Mouse (Mus musculus) kidney, adult 2 months (tissue): ENCODE results near the gene Olfr1357. TPM values are rescaled to one million over a fixed set of nuclear protein-coding genes. Genes with fewer than 3 reads are reported as not detected.

ENCODE experiments used
- DNase-seq: peaks from one replicate; pipeline ENCODE4 v3.0.0; 2021
- H3K27ac ChIP-seq: fragments of 200-500 bp; 2 replicates; pipeline ENCODE4 v1.5.1; 2012; ENCODE audit warnings: low read depth, low read length, control low read depth, inconsistent platforms; ENCODE audit not compliant: insufficient read depth
- H3K27me3 ChIP-seq: fragments of 200-500 bp; replicated peaks from 2 replicates; pipeline ENCODE4 v1.6.1; 2012; ENCODE audit warnings: mild to moderate bottlenecking, moderate library complexity, low read length, inconsistent platforms; ENCODE audit not compliant: control insufficient read depth, insufficient read depth
- H3K36me3 ChIP-seq: fragments of 200-500 bp; 2 replicates; pipeline ENCODE4 v1.6.1; 2012; ENCODE audit warnings: mild to moderate bottlenecking, moderate library complexity, low read length, inconsistent platforms; ENCODE audit not compliant: control insufficient read depth, insufficient read depth
- H3K4me1 ChIP-seq: fragments of 200-500 bp; 2 replicates; pipeline ENCODE4 v1.6.1; 2011; ENCODE audit warnings: low read length; ENCODE audit not compliant: control insufficient read depth, insufficient read depth
- H3K4me3 ChIP-seq: fragments of 200-500 bp; 2 replicates; pipeline ENCODE4 v1.5.1; 2011; ENCODE audit warnings: mild to moderate bottlenecking, low read depth, low read length, control low read depth; ENCODE audit not compliant: insufficient read depth
- CTCF ChIP-seq: fragments of 200-500 bp; conservative IDR thresholded peaks from 2 replicates; pipeline ENCODE4 v1.5.1; 2011; ENCODE audit warnings: low read depth, mild to moderate bottlenecking, control low read depth, low read length, moderate library complexity, mixed read lengths; ENCODE audit not compliant: insufficient read depth, insufficient read length
- POLR2A ChIP-seq: fragments of 200-500 bp; IDR thresholded peaks from one replicate; pipeline ENCODE4 v1.6.1; 2011; ENCODE audit warnings: low read depth, low read length, control low read depth
- WGBS: fragments of 180-500 bp; shearing (Covaris S2); methylation state at CpG from one replicate; pipeline ENCODE4 v1.1.7; 2018; 5-methylcytosine and 5-hydroxymethylcytosine counted together
- polyA plus RNA-seq: library from polyadenylated mRNA; depleted of rRNA; stranded (reverse); fragments of >200 nt; gene quantifications from 2 replicates; pipeline ENCODE4 v1.2.3, GENCODE M21; 2012

The Olfr1357 gene
- polyA plus RNA-seq, 1 experiment: not detected

DNA sequence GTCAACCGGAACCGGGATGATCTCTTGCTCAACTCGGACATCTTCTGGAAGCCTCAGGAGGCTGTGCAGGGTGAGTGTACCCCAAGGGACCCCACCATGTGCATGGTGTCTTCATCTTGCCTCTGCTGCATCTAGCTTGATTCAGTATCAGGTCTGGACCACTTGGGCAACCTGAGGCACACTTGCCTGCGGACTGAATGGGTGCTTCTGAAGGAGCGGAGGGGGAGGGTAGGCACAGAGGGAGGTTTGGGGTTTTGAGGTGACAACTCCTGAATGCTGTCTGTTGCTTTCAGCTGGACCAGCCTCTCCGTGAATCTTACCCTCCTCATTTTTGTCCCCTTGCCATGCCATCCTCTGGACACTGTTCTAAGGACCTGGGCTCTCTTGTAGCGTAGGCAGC lies 36.8 kb downstream of the Olfr1357 start:
- H3K27me3 ChIP-seq: no peaks in the 10 kb centered on the region
- H3K27ac ChIP-seq: no peak overlapping the region
- TF ChIP-seq CTCF (no peak), POLR2A (no peak)
- no peaks in the 10 kb centered on the region for H3K4me1 ChIP-seq
- no peak overlapping the region for H3K4me3 ChIP-seq
- H3K36me3 ChIP-seq: peaks cover 4% of the 10 kb centered on the region; the same call in 1 of the 2 replicates
- no peak for DNase-seq
- WGBS: 91% methylated on average over 7 of the region's 7 CpGs

GRCm38 (mm10) chr10:78578204-78578603 lies 39.7 kb downstream of the Olfr1357 start:
- peaks cover 6% of the 10 kb centered on the region; the same call in 1 of the 2 replicates for H3K4me1 ChIP-seq
- no peaks in the 10 kb centered on the region for H3K27me3 ChIP-seq
- H3K27ac ChIP-seq: no peak overlapping the region
- TF ChIP-seq CTCF (no peak), POLR2A (no peak)
- no peak for DNase-seq
- 73% methylated on average over 3 of the region's 3 CpGs for WGBS
- H3K4me3 ChIP-seq: no peak overlapping the region
- no peaks in the 10 kb centered on the region for H3K36me3 ChIP-seq

- no peak for DNase-seq
- TF ChIP-seq CTCF (no peak), POLR2A (no peak)
- Histone ChIP-seq H3K4me3 (no peak overlapping the region), H3K27ac (no peak overlapping the region), H3K4me1 (peaks cover 6% of the 10 kb centered on the region; the same call in 1 of the 2 replicates), H3K27me3 (no peaks in the 10 kb centered on the region), H3K36me3 (no peaks in the 10 kb centered on the region)
- 94% methylated on average over 16 of the region's 16 CpGs for WGBS
Measured at GRCm38 (mm10) chr10:78576435-78577184, 41.3 kb downstream of the Olfr1357 start.

- H3K27ac ChIP-seq: no peak overlapping the region
- WGBS: 6% methylated on average over 2 of the region's 2 CpGs
- H3K4me3 ChIP-seq: peak overlapping the region; percentile 6; the same call in 1 of the 2 replicates
- peaks cover 6% of the 10 kb centered on the region; the same call in 1 of the 2 replicates for H3K4me1 ChIP-seq
- H3K27me3 ChIP-seq: no peaks in the 10 kb centered on the region
- no peaks in the 10 kb centered on the region for H3K36me3 ChIP-seq
- TF ChIP-seq CTCF (no peak), POLR2A (no peak)
- peak; percentile 68 for DNase-seq
Measured at GRCm38 (mm10) chr10:78575690-78576089, 42.2 kb downstream of the Olfr1357 start.

DNA sequence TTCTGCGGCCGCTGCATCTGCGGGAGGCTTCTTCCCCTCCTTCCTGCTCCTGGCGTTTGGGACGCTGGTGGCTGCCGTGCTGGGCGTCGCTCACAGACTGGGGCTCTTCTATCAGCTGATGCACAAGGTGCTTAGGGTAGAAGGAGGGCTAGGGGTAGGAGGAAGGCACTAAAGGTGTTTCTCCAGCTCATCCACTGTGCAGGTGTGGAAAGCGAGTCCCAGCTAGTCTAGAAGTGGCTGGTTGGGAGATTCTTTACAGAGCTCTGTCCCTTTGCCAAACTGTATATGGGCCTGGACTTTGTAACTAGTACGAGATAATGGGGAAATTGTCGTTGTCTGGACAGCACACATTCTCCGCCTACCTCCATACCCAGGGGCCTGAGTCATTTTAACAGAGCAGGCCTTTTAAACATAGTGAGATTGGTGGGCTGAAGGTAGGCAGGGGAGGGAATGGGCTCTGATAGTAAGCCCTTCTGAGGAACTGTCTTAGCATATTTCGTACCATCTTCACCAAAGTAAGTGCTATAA lies 42.7 kb downstream of the Olfr1357 start:
- H3K27me3 ChIP-seq: no peaks in the 10 kb centered on the region
- peaks cover 6% of the 10 kb centered on the region; the same call in 1 of the 2 replicates for H3K4me1 ChIP-seq
- DNase-seq: no peak
- TF ChIP-seq CTCF (no peak), POLR2A (no peak)
- peak overlapping the region; percentile 82 for H3K4me3 ChIP-seq
- no peaks in the 10 kb centered on the region for H3K36me3 ChIP-seq
- WGBS: 6% methylated on average over 13 of the region's 13 CpGs
- peak overlapping the region; percentile 44 for H3K27ac ChIP-seq

DNA sequence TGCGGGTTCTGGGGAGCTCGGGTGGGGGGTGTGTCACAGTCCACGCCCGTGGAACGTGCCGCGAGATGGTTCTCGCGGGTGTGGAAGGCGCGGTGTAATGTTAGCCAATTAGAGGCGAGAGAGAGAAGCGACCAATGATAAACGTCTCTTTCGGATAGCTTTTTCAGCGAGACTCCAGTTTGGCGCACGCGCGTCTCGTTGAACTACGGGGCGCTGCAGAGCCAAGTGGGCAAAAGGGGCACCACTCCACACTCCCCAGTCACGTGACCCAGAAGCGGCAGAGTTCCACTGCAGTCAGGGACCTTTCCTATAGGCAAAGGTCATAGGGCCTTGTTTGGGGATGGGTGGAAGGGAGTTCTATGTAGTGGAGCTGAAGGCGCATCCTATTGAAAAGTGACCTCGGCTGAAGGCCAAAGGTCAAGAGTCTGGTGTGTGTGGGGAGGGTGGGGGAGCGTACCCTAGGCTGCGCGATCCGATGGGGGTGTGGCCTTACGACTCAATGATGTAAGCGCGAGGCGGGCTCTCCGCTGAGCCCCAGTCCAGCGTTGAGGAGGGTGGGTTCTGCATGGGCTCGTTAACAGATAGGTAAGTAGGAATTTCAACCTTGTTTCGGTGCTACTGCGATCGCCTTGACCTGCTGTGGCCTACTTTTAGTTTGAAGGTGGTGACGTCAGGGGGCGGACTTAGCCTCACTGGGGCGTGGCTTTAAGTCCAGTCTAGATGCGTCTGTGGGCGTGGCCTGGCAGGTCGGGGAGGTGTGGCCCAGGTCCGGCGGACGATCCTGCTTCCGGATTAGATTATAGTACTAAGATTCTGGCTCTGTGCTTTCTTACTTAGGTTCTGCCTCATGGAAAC lies 43.4 kb downstream of the Olfr1357 start, which contains the start of gene Ilvbl:
Gene Ilvbl (plus strand): TSS at position 97 of the 855 bp plus-strand sequence.
- Histone ChIP-seq H3K27ac (peak within 1 kb of the TSS; percentile 95), H3K36me3 (no peaks in the 10 kb centered on the region), H3K27me3 (no peaks in the 10 kb centered on the region), H3K4me1 (peaks cover 6% of the 10 kb centered on the region; the same call in 1 of the 2 replicates), H3K4me3 (peak within 1 kb of the TSS; percentile 82)
- under 1% methylated on average over 51 of the region's 51 CpGs for WGBS
- DNase-seq: peak; percentile 98
- TF ChIP-seq CTCF (no peak), POLR2A (peak; percentile 35)

- Histone ChIP-seq H3K36me3 (no peaks in the 10 kb centered on the region), H3K27me3 (no peaks in the 10 kb centered on the region), H3K4me3 (no peak overlapping the region), H3K4me1 (peaks cover 6% of the 10 kb centered on the region; the same call in 1 of the 2 replicates), H3K27ac (no peak overlapping the region)
- no peak for TF ChIP-seq CTCF
- no peak for TF ChIP-seq POLR2A
- 61% methylated on average over 3 of the region's 3 CpGs for WGBS
- DNase-seq: no peak
Measured at GRCm38 (mm10) chr10:78573226-78573625, 44.6 kb downstream of the Olfr1357 start.
